Mouse (Mus musculus) liver, postnatal 0 days (tissue): Measurements from ENCODE around the gene Mrtfb.

Source experiments
- CTCF ChIP-seq: sonication (generic); IDR thresholded peaks from 2 replicates; pipeline ENCODE4 v1.5.1; 2016; ENCODE audit warnings: antibody characterized with exemption, low read depth
- EP300 ChIP-seq: IDR thresholded peaks from 2 replicates; pipeline ENCODE4 v1.6.1; 2016; ENCODE audit warnings: antibody characterized with exemption, low read depth, mild to moderate bottlenecking

DNA sequence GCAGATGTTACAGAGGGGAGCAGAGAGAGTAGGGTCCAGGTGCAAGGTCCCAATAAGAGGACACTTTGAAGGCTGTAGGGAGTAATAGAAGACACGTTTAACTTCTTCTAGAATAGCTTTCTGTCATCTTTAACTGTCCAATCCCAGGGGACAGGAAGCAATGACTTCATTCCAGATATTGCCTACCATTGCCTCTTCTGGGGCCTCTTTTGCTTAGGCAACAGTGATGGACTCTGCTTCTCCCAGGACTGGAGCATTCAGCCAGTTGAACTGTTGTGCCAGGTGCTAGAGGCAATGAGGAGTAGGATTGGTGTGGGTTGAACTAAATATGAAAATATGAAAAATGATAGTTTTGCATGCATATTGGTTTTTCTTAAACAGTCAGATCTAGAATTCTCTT lies 41.6 kb downstream of the Mrtfb start:
- TF ChIP-seq CTCF (no peak), EP300 (no peak)
